In the genomic region with DNA sequence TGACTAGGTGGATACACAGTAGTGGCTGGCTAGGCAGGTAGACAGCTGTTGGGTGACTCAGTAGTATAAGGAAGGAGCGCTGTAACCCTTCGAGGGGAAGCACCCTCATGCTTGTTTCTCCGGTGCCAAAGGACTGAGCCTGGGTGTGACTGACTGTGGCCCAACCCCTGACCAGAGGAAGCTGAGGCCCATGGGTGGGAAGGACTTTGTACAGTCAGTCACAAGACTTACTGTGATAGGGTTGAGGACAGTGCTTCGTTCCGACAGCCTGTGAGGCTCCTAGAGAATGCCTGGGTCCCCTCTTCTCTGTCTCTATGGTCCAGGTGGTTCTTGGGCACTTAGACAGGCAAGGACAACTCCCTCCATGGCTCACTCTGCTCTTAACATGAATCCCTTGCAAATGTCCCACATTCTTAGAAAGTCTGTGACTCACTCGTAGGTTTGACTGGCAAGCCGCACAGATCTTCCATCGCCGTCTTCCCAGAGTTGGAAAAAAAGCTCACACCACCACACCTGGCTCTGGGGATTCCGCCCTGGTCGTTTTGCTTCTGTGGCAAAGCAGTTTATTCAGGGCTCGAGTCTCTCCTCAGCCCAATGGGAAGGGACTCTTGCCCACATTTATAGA, we compare ENCODE assay signal across 27 mouse cellular contexts.
DNase-seq lines count a peak whose midpoint lies in the region; ATAC-seq lines count a peak whose summit lies in the region.
"Had no signal": no experiment of that assay in that cellular context is flagged by ENCODE, and none has a peak within 500 bp of the region (broad histone marks: within the 10 kb centered on the region; RNA-seq: fewer than 3 reads in every experiment).

No protein-coding gene starts in this region.

- no peak overlapping the region for H3K27ac ChIP-seq in liver, embryonic 12.5 days
- no peak overlapping the region for H3K27ac ChIP-seq in liver, embryonic 11.5 days (ENCODE audit: low read depth, low read length)
- peak overlapping the region; percentile 16; the same call in 1 of the 2 replicates for H3K27ac ChIP-seq in stomach, embryonic 15.5 days
- H3K27ac ChIP-seq: embryonic facial prominence, embryonic 13.5 days; hindbrain, postnatal 0 days; left cerebral cortex, adult 2 months; limb, embryonic 15.5 days; midbrain, embryonic 12.5 days had no signal

- H3K4me3 ChIP-seq in liver, embryonic 12.5 days = no peak overlapping the region
- no peak overlapping the region for H3K4me3 ChIP-seq in liver, embryonic 11.5 days (ENCODE audit: low read depth, low read length)
- H3K4me3 ChIP-seq in stomach, embryonic 15.5 days (replicated peaks) = no peak overlapping the region
- H3K4me3 ChIP-seq: embryonic facial prominence, embryonic 13.5 days; left cerebral cortex, adult 2 months; limb, embryonic 15.5 days; midbrain, embryonic 12.5 days had no signal

- H3K4me2 ChIP-seq in liver, embryonic 12.5 days = no peak overlapping the region
- H3K4me2 ChIP-seq in liver, embryonic 11.5 days = no peak overlapping the region
- H3K4me2 ChIP-seq in stomach, embryonic 15.5 days = no peak overlapping the region
- H3K4me2 ChIP-seq: embryonic facial prominence, embryonic 13.5 days; limb, embryonic 15.5 days; midbrain, embryonic 12.5 days had no signal

- no peaks in the 10 kb centered on the region for H3K36me3 ChIP-seq in liver, embryonic 12.5 days
- H3K36me3 ChIP-seq in liver, embryonic 11.5 days (ENCODE audit: control insufficient read depth, insufficient read depth, low read length) = no peaks in the 10 kb centered on the region
- no peaks in the 10 kb centered on the region for H3K36me3 ChIP-seq in stomach, embryonic 15.5 days
- H3K36me3 ChIP-seq: embryonic facial prominence, embryonic 13.5 days; limb, embryonic 15.5 days; midbrain, embryonic 12.5 days had no signal

- peaks cover 27% of the 10 kb centered on the region for H3K27me3 ChIP-seq in liver, embryonic 12.5 days (replicated peaks)
- no peaks in the 10 kb centered on the region for H3K27me3 ChIP-seq in liver, embryonic 11.5 days (replicated peaks; ENCODE audit: control insufficient read depth, insufficient read depth, low read length)
- no peaks in the 10 kb centered on the region for H3K27me3 ChIP-seq in stomach, embryonic 15.5 days (replicated peaks)
- H3K27me3 ChIP-seq: embryonic facial prominence, embryonic 13.5 days; limb, embryonic 15.5 days had no signal

- no peaks in the 10 kb centered on the region for H3K9me3 ChIP-seq in liver, embryonic 12.5 days (replicated peaks)
- H3K9me3 ChIP-seq in liver, embryonic 11.5 days (ENCODE audit: control insufficient read depth, low read length) = no peaks in the 10 kb centered on the region
- no peaks in the 10 kb centered on the region for H3K9me3 ChIP-seq in stomach, embryonic 15.5 days
- H3K9me3 ChIP-seq: embryonic facial prominence, embryonic 13.5 days; limb, embryonic 15.5 days; midbrain, embryonic 12.5 days had no signal

- H3K9ac ChIP-seq in liver, embryonic 12.5 days = peak overlapping the region; percentile 5; the same call in 1 of the 2 replicates
- H3K9ac ChIP-seq in liver, embryonic 11.5 days (ENCODE audit: low read depth, low read length) = no peak overlapping the region
- no peak overlapping the region for H3K9ac ChIP-seq in stomach, embryonic 15.5 days
- H3K9ac ChIP-seq: embryonic facial prominence, embryonic 13.5 days; limb, embryonic 15.5 days; midbrain, embryonic 12.5 days had no signal

- no peak for ATAC-seq in liver, embryonic 12.5 days
- no peak for ATAC-seq in liver, embryonic 11.5 days (replicated peaks; ENCODE audit: low FRiP score)
- ATAC-seq in granulocyte monocyte progenitor cell, adult 5-6 weeks (replicated peaks; ENCODE audit: poor library complexity, severe bottlenecking) = peak; percentile 28; the same call in 1 of the 2 replicates
- peak; percentile 78 for ATAC-seq in megakaryocyte, adult 5-6 weeks (ENCODE audit: poor library complexity, severe bottlenecking)
- no peak for ATAC-seq in stomach, embryonic 15.5 days (ENCODE audit: insufficient read depth, low FRiP score, low read depth)
- no peak for ATAC-seq in erythroblast, adult 5-6 weeks (replicated peaks; ENCODE audit: low FRiP score, poor library complexity, severe bottlenecking)
- ATAC-seq: forebrain, embryonic 14.5 days; hindbrain, postnatal 0 days had no signal

- WGBS in liver, embryonic 12.5 days (ENCODE audit: insufficient replicate concordance) = 63% methylated on average over 12 of the region's 12 CpGs
- 79% methylated on average over 12 of the region's 12 CpGs for WGBS in liver, embryonic 11.5 days
- 84% methylated on average over 12 of the region's 12 CpGs for WGBS in stomach, embryonic 15.5 days

- no peak for DNase-seq in liver, embryonic 11.5 days (ENCODE audit: low spot score)
- DNase-seq in cerebellum, adult 8-10 months = no peak
- no peak for DNase-seq in frontal cortex, postnatal 14 days (ENCODE audit: low spot score in 2 of 2)
- DNase-seq: adrenal gland, adult 2 months; B cell, adult 2 months; cerebellum, adult 18-20 months; cerebellum, postnatal 25 days; gastrocnemius, postnatal 36 days; kidney, adult 18-20 months; kidney, postnatal 4 days; layer of hippocampus, adult 9-11 months; left cerebral cortex, postnatal 4 days; lung, postnatal 14 days; right cerebral cortex, postnatal 25 days; thymus, adult 18-20 months; thymus, postnatal 36 days had no signal

- H3K4me1 ChIP-seq in liver, embryonic 12.5 days = peaks cover 93% of the 10 kb centered on the region
- peaks cover 48% of the 10 kb centered on the region for H3K4me1 ChIP-seq in liver, embryonic 11.5 days (replicated peaks; ENCODE audit: control insufficient read depth, insufficient read depth, low read length)
- H3K4me1 ChIP-seq in stomach, embryonic 15.5 days = peaks cover 27% of the 10 kb centered on the region

Comparison
In these comparisons a context has a peak if more than half of its experiments do, and no peak if none do; other contexts are left out.
1. ATAC-seq: peak in granulocyte monocyte progenitor cell, adult 5-6 weeks (single experiment) and megakaryocyte, adult 5-6 weeks (single experiment); none in liver, embryonic 12.5 days (single experiment), liver, embryonic 11.5 days (single experiment), stomach, embryonic 15.5 days (single experiment) and erythroblast, adult 5-6 weeks (single experiment).